Mouse (Mus musculus): ENCODE measurements at regions not wholly inside any gene's neighbourhood (a gene's known extent, or its start where the extent isn't known, plus 50 kb on each side); places are given as distances from the start of the nearest gene placed in this dataset.
A peak's percentile ranks its signal among the peaks of the same experiment; 100 is the strongest.

DNA sequence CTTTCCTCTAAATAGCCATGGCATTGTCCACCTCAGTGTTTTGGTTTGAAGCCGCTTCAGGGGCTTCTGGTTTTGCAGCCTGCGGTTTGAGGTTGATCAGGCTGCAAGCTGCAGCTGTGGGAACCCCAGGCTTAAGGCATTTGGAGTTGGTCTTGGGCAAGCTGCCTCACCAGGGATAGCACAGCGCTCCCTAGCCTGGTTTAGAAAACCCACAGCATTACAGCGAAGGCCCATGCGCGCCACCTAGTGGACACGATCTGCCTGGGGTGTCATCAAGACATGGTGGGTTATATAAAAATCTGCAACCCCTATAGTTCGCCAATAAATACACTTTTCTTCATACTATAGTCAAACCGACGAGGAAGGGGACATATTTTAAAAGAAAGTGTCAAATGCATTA is 68.9 kb upstream of the Hnrnpa3 start:
- TF ChIP-seq POLR2A (IDR thresholded peaks at IDR 0.05; ENCODE audit: insufficient read depth, low read length) (no peak), EP300 (IDR thresholded peaks at IDR 0.05; ENCODE audit: insufficient read depth, low read depth, low read length) (peak; percentile 23; the same call in 1 of the 2 replicates), CTCF (IDR thresholded peaks at IDR 0.05; ENCODE audit: low read depth, low read length) (peak; percentile 99)
- H3K4me1 ChIP-seq (ENCODE audit: control insufficient read depth, insufficient read depth, low read length) = no peaks in the 10 kb centered on the region
- no peaks in the 10 kb centered on the region for H3K9me3 ChIP-seq (replicated peaks; ENCODE audit: control insufficient read depth, insufficient read depth, low read length, poor library complexity, severe bottlenecking)
- no peak overlapping the region for H3K9ac ChIP-seq (ENCODE audit: low read depth, poor library complexity, severe bottlenecking)
- H3K27ac ChIP-seq (ENCODE audit: insufficient read depth, low read length) = no peak overlapping the region
- no peaks in the 10 kb centered on the region for H3K36me3 ChIP-seq (ENCODE audit: control insufficient read depth, insufficient read depth, low read length, poor library complexity, severe bottlenecking)
- H3K27me3 ChIP-seq (ENCODE audit: control insufficient read depth, insufficient read depth, low read length, poor library complexity, severe bottlenecking) = no peaks in the 10 kb centered on the region
- H3K4me3 ChIP-seq (ENCODE audit: low read depth, low read length) = no peak overlapping the region

DNA sequence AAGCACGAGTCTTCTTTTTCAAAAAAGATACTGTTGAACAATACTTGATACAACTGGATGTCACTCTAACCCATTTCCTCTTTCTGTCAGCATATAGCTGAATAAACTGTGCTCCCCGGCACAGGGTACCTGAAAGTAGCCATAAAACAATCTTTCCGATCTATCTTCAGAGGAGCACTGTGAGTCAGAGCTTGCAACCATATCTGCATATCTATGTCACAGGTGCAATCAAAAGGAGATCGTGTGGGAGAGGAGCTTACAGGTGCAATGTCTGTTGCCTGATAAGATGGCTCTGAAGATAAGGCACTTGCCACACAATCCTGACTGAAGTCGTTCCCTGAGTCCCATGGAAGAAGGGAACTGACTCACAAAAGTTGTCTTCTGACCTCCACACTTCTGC is 58.5 kb upstream of the Hnrnpa3 start:
- Histone ChIP-seq H3K9ac (ENCODE audit: low read depth, poor library complexity, severe bottlenecking) (no peak overlapping the region), H3K27me3 (ENCODE audit: control insufficient read depth, insufficient read depth, low read length, poor library complexity, severe bottlenecking) (no peaks in the 10 kb centered on the region), H3K4me1 (ENCODE audit: control insufficient read depth, insufficient read depth, low read length) (no peaks in the 10 kb centered on the region), H3K27ac (ENCODE audit: insufficient read depth, low read length) (no peak overlapping the region), H3K4me3 (ENCODE audit: low read depth, low read length) (no peak overlapping the region), H3K36me3 (ENCODE audit: control insufficient read depth, insufficient read depth, low read length, poor library complexity, severe bottlenecking) (no peaks in the 10 kb centered on the region), H3K9me3 (replicated peaks; ENCODE audit: control insufficient read depth, insufficient read depth, low read length, poor library complexity, severe bottlenecking) (no peaks in the 10 kb centered on the region)
- TF ChIP-seq EP300 (IDR thresholded peaks at IDR 0.05; ENCODE audit: insufficient read depth, low read depth, low read length) = no peak
- TF ChIP-seq POLR2A (IDR thresholded peaks at IDR 0.05; ENCODE audit: insufficient read depth, low read length) = no peak
- TF ChIP-seq CTCF (IDR thresholded peaks at IDR 0.05; ENCODE audit: low read depth, low read length) = no peak

GRCm38 (mm10) chr2:75603175-75603871 is 55.7 kb upstream of the Hnrnpa3 start:
- Histone ChIP-seq H3K27ac (ENCODE audit: insufficient read depth, low read length) (no peak overlapping the region), H3K27me3 (ENCODE audit: control insufficient read depth, insufficient read depth, low read length, poor library complexity, severe bottlenecking) (no peaks in the 10 kb centered on the region), H3K9me3 (replicated peaks; ENCODE audit: control insufficient read depth, insufficient read depth, low read length, poor library complexity, severe bottlenecking) (no peaks in the 10 kb centered on the region), H3K36me3 (ENCODE audit: control insufficient read depth, insufficient read depth, low read length, poor library complexity, severe bottlenecking) (no peaks in the 10 kb centered on the region), H3K4me3 (ENCODE audit: low read depth, low read length) (peak overlapping the region; percentile 78), H3K9ac (ENCODE audit: low read depth, poor library complexity, severe bottlenecking) (0 out of 2 replicates have a peak overlapping the region, but pooled peaks have one; percentile 1), H3K4me1 (ENCODE audit: control insufficient read depth, insufficient read depth, low read length) (no peaks in the 10 kb centered on the region)
- TF ChIP-seq POLR2A (IDR thresholded peaks at IDR 0.05; ENCODE audit: insufficient read depth, low read length) (no peak), CTCF (IDR thresholded peaks at IDR 0.05; ENCODE audit: low read depth, low read length) (no peak), EP300 (IDR thresholded peaks at IDR 0.05; ENCODE audit: insufficient read depth, low read depth, low read length) (no peak)

DNA sequence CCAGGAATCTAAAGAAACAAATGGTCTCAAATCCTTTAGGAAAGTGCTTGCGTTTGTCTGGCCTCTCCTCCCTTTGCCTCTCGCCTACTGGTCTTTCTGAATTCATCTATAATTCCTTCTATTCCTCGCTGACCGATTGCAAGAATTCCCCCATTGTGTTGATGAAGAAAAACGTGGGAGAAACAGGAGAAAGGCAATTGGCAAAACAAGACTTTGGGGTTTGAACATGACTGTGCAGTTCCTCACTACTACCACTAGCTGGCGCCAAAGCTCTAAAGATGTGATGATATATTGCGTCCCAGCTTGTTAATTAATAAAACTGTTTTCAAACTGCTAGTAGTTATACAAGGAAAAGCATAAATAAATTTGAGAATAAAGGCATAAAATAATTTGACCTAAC is 53.4 kb upstream of the Hnrnpa3 start:
- no peak overlapping the region for H3K4me3 ChIP-seq (ENCODE audit: low read depth, low read length)
- no peaks in the 10 kb centered on the region for H3K27me3 ChIP-seq (ENCODE audit: control insufficient read depth, insufficient read depth, low read length, poor library complexity, severe bottlenecking)
- no peaks in the 10 kb centered on the region for H3K9me3 ChIP-seq (replicated peaks; ENCODE audit: control insufficient read depth, insufficient read depth, low read length, poor library complexity, severe bottlenecking)
- H3K4me1 ChIP-seq (ENCODE audit: control insufficient read depth, insufficient read depth, low read length) = no peaks in the 10 kb centered on the region
- no peak overlapping the region for H3K27ac ChIP-seq (ENCODE audit: insufficient read depth, low read length)
- H3K36me3 ChIP-seq (ENCODE audit: control insufficient read depth, insufficient read depth, low read length, poor library complexity, severe bottlenecking) = no peaks in the 10 kb centered on the region
- no peak overlapping the region for H3K9ac ChIP-seq (ENCODE audit: low read depth, poor library complexity, severe bottlenecking)
- TF ChIP-seq EP300 (IDR thresholded peaks at IDR 0.05; ENCODE audit: insufficient read depth, low read depth, low read length) (no peak), CTCF (IDR thresholded peaks at IDR 0.05; ENCODE audit: low read depth, low read length) (peak; percentile 51), POLR2A (IDR thresholded peaks at IDR 0.05; ENCODE audit: insufficient read depth, low read length) (no peak)

DNA sequence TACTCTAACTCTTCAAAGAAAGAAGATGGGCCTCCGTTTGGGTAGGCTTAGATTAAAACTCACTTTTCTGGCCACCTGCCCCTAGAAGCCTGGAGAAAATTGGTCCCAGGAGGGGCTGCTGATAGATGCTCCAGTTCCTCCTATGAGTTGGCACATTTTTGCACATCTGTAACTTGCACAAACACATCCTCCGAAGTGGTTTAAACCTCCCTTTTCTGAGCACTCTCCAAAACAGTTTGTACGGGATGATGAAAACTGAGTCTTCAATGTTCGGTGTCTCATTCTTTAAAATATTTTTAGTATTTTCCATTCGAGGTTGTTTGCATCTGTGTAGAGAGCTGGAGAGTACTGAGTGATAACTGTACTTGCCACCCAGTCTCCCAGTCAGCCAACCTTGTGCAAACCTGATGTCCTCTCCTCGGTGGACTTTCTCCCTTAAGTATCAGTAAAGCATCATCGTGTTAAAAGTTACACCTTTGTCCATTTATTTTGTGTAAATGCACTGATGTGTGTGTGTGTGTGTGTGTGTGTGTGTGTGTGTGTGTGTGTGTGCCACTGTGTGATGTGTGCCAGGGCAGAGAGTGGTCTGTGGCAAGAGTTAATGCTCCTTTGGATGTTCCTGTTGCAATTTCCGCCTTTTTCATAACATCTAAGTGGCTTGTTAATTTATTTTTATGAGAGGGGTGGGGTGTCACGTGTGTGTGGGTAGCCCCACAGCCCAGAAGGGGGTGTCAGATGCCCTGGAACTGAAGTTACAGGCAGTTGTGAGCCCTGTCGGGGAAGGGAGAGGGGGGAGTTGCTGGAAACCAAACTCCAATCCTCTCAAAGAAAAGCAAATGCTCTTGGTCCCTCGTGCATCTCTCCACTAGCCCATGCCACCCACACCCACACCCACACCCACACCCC is 51.8 kb upstream of the Hnrnpa3 start:
- Histone ChIP-seq H3K4me1 (ENCODE audit: control insufficient read depth, insufficient read depth, low read length) (no peaks in the 10 kb centered on the region), H3K9me3 (replicated peaks; ENCODE audit: control insufficient read depth, insufficient read depth, low read length, poor library complexity, severe bottlenecking) (no peaks in the 10 kb centered on the region), H3K36me3 (ENCODE audit: control insufficient read depth, insufficient read depth, low read length, poor library complexity, severe bottlenecking) (no peaks in the 10 kb centered on the region), H3K27me3 (ENCODE audit: control insufficient read depth, insufficient read depth, low read length, poor library complexity, severe bottlenecking) (no peaks in the 10 kb centered on the region), H3K4me3 (ENCODE audit: low read depth, low read length) (no peak overlapping the region), H3K27ac (ENCODE audit: insufficient read depth, low read length) (no peak overlapping the region), H3K9ac (ENCODE audit: low read depth, poor library complexity, severe bottlenecking) (no peak overlapping the region)
- no peak for TF ChIP-seq EP300 (IDR thresholded peaks at IDR 0.05; ENCODE audit: insufficient read depth, low read depth, low read length)
- TF ChIP-seq CTCF (IDR thresholded peaks at IDR 0.05; ENCODE audit: low read depth, low read length) = peak; percentile 15
- TF ChIP-seq POLR2A (IDR thresholded peaks at IDR 0.05; ENCODE audit: insufficient read depth, low read length) = no peak
